Mouse (Mus musculus) liver, postnatal 0 days (tissue): ENCODE data around the gene Hist1h4k. TPM values are rescaled to one million over a fixed set of nuclear protein-coding genes. Genes with fewer than 3 reads are reported as not detected.
A peak's percentile ranks its signal among the peaks of the same experiment; 100 is the strongest.
"Not testable (repeated sequence)": the region's sequence is repeated elsewhere in the genome, so short reads cannot be mapped to it uniquely, and the experiment has no call there.

Experiments
- ATAC-seq: fragments of 200-750 bp; cut with Nextera tagmentation; 2 replicates; pipeline ENCODE4 v1.8.0; 2017; ENCODE audit warnings: mild to moderate bottlenecking, moderate library complexity
- DNase-seq: peaks from one replicate; pipeline ENCODE4 v3.0.0-alpha.2; 2016
- H3K27ac ChIP-seq: fragments of 300-500 bp; sonication (generic); 2 replicates; pipeline ENCODE4 v1.5.1; 2014; ENCODE audit warnings: antibody characterized with exemption, moderate library complexity, mild to moderate bottlenecking, low read depth
- H3K27me3 ChIP-seq: fragments of 300-500 bp; sonication (generic); 2 replicates; pipeline ENCODE4 v1.6.1; 2014; ENCODE audit warnings: low read length, control low read depth, mixed read lengths; ENCODE audit not compliant: insufficient read depth
- H3K36me3 ChIP-seq: fragments of 300-500 bp; sonication (generic); replicated peaks from 2 replicates; pipeline ENCODE4 v1.6.1; 2014; ENCODE audit warnings: mild to moderate bottlenecking, control low read depth, low read length, moderate library complexity, mixed read lengths; ENCODE audit not compliant: insufficient read depth
- H3K4me1 ChIP-seq: fragments of 300-500 bp; sonication (generic); 2 replicates; pipeline ENCODE4 v1.6.1; 2014; ENCODE audit warnings: antibody characterized with exemption, mild to moderate bottlenecking, control low read depth; ENCODE audit not compliant: insufficient read depth
- H3K4me2 ChIP-seq: fragments of 300-500 bp; sonication (generic); 2 replicates; pipeline ENCODE4 v1.6.1; 2014; ENCODE audit warnings: low read depth, mild to moderate bottlenecking, low read length, moderate library complexity, mixed read lengths
- H3K4me3 ChIP-seq: fragments of 300-500 bp; sonication (generic); 2 replicates; pipeline ENCODE4 v1.5.1; 2014; ENCODE audit warnings: low read depth, low read length
- H3K9ac ChIP-seq: fragments of 300-500 bp; sonication (generic); replicated peaks from 2 replicates; pipeline ENCODE4 v1.6.1; 2014; ENCODE audit warnings: mild to moderate bottlenecking, moderate library complexity
- H3K9me3 ChIP-seq: fragments of 300-500 bp; sonication (generic); 2 replicates; pipeline ENCODE4 v1.6.1; 2016; ENCODE audit warnings: mild to moderate bottlenecking, control low read depth, low read length, mixed read lengths
- CTCF ChIP-seq: sonication (generic); IDR thresholded peaks from 2 replicates; pipeline ENCODE4 v1.5.1; 2016; ENCODE audit warnings: antibody characterized with exemption, low read depth
- EP300 ChIP-seq: IDR thresholded peaks from 2 replicates; pipeline ENCODE4 v1.6.1; 2016; ENCODE audit warnings: antibody characterized with exemption, low read depth, mild to moderate bottlenecking
- WGBS: fragments of 180-500 bp; shearing (Covaris S2); extraction: QIAGEN DNeasy Blood & Tissue Kit; methylation state at CpG from one replicate; pipeline ENCODE4 v1.1.7; 2014; ENCODE audit not compliant: insufficient replicate concordance; 5-methylcytosine and 5-hydroxymethylcytosine counted together
- polyA plus RNA-seq: library from polyadenylated mRNA; unstranded; fragments of >200 nt; fragmentation: Nextera tagmentation; extraction: Ambion mirVana; gene quantifications from 2 replicates; pipeline ENCODE4 v1.2.1, GENCODE M21; 2015

Gene Hist1h4k
- polyA plus RNA-seq, 1 experiment from 2014 or later = 2.4 TPM

DNA sequence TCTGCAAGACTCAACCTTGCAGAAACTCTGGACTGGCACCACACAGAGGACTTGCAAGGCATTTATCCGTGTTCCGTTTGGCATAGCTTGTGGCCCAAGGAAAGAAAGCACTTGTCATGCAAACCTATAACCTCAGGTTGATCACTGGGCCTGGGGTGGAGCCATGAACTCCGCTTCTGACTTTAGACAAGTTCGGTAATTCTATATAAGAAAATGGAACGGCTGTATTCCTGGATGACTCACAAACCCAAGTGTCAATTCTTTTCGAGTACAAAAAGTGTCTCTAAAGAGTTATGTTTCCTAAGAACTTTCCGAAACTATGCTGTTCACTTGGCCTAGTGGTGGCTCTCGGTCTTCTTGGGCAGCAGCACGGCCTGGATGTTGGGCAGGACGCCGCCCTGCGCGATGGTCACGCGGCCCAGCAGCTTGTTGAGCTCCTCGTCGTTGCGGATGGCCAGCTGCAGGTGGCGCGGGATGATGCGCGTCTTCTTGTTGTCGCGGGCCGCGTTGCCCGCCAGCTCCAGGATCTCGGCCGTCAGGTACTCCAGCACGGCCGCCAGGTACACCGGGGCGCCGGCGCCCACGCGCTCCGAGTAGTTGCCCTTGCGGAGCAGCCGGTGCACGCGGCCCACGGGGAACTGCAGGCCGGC lies 29.1 kb downstream of the Hist1h4k start:
- Histone ChIP-seq H3K27ac (peak overlapping the region; percentile 93), H3K9ac (peak overlapping the region; percentile 56), H3K4me1 (peaks cover 11% of the 10 kb centered on the region), H3K4me2 (peak overlapping the region; percentile 63), H3K4me3 (peak overlapping the region; percentile 43)
- H3K9me3 ChIP-seq, H3K27me3 ChIP-seq, H3K36me3 ChIP-seq: not testable (repeated sequence)
- peak; percentile 40 for ATAC-seq
- WGBS = 2% methylated on average over 19 of the region's 44 CpGs
- TF ChIP-seq CTCF = 0 out of 2 replicates have a peak, but pooled peaks have one; percentile 20
- DNase-seq = peak; percentile 38

GRCm38 (mm10) chr13:21718381-21719080 lies 31.8 kb downstream of the Hist1h4k start:
- DNase-seq = no peak

GRCm38 (mm10) chr13:21717397-21718357 lies 32.6 kb downstream of the Hist1h4k start, which contains the start of gene Hist1h3h:
Gene Hist1h3h (plus strand): TSS chr13:21717659.
- 0 out of 2 replicates have a peak, but pooled peaks have one; percentile 16 for TF ChIP-seq EP300
- peak within 1 kb of the TSS; percentile 73 for H3K4me2 ChIP-seq
- ATAC-seq (peak; percentile 19), DNase-seq (peak; percentile 84)
- peak within 1 kb of the TSS; percentile 79 for H3K9ac ChIP-seq
- peak within 1 kb of the TSS; percentile 93 for H3K27ac ChIP-seq
- peak within 1 kb of the TSS; percentile 45 for H3K4me3 ChIP-seq
- peaks cover 18% of the 10 kb centered on the region for H3K4me1 ChIP-seq
- H3K36me3 ChIP-seq, H3K9me3 ChIP-seq, H3K27me3 ChIP-seq: not testable (repeated sequence)
- 3% methylated on average over 23 of the region's 56 CpGs for WGBS

More at GRCm38 (mm10) chr13:21718381-21719080, 31.8 kb downstream of the Hist1h4k start:
- 68% methylated on average over 4 of the region's 4 CpGs for WGBS
- peaks cover 18% of the 10 kb centered on the region for H3K4me1 ChIP-seq
- TF ChIP-seq EP300 (no peak), CTCF (no peak)
- H3K27me3 ChIP-seq = no peaks in the 10 kb centered on the region
- H3K9me3 ChIP-seq = no peaks in the 10 kb centered on the region
- peak overlapping the region; percentile 93 for H3K27ac ChIP-seq
- peak overlapping the region; percentile 73 for H3K4me2 ChIP-seq
- H3K4me3 ChIP-seq = peak overlapping the region; percentile 45
- no peak for ATAC-seq
- H3K9ac ChIP-seq = peak overlapping the region; percentile 79
- no peaks in the 10 kb centered on the region for H3K36me3 ChIP-seq

GRCm38 (mm10) chr13:21716540-21717391 lies 33.5 kb downstream of the Hist1h4k start:
- H3K4me3 ChIP-seq = peak overlapping the region; percentile 45
- not testable (repeated sequence) for H3K9me3 ChIP-seq, H3K36me3 ChIP-seq, H3K27me3 ChIP-seq
- ATAC-seq (peak; percentile 21), DNase-seq (peak; percentile 46)
- 0% methylated on average over 9 of the region's 38 CpGs for WGBS
- peak overlapping the region; percentile 56 for H3K9ac ChIP-seq
- peak; percentile 0; the same call in 1 of the 2 replicates for TF ChIP-seq EP300
- H3K4me1 ChIP-seq = peaks cover 18% of the 10 kb centered on the region
- peak overlapping the region; percentile 68 for H3K4me2 ChIP-seq
- peak overlapping the region; percentile 88 for H3K27ac ChIP-seq

GRCm38 (mm10) chr13:21715864-21716539 lies 34.3 kb downstream of the Hist1h4k start, which contains the start of the genes Hist1h2bl and Hist1h2ai:
Gene Hist1h2bl (minus strand): TSS chr13:21716143.
Gene Hist1h2ai (plus strand): TSS chr13:21716422.
- H3K4me1 ChIP-seq = peaks cover 25% of the 10 kb centered on the region

More at GRCm38 (mm10) chr13:21715864-21716539, 34.3 kb downstream of the Hist1h4k start, which contains the start of the genes Hist1h2bl and Hist1h2ai:
- TF ChIP-seq EP300 (peak; percentile 75), CTCF (0 out of 2 replicates have a peak, but pooled peaks have one; percentile 1)
- Histone ChIP-seq H3K27ac (peak within 1 kb of the TSS; percentile 88), H3K9ac (peak within 1 kb of the TSS; percentile 77), H3K4me2 (peak within 1 kb of the TSS; percentile 72), H3K4me3 (peak within 1 kb of the TSS; percentile 45)
- WGBS = under 1% methylated on average over 23 of the region's 50 CpGs
- ATAC-seq (peak; percentile 85), DNase-seq (peak; percentile 82)
- H3K9me3 ChIP-seq, H3K27me3 ChIP-seq, H3K36me3 ChIP-seq: not testable (repeated sequence)
